Mouse (Mus musculus) limb, embryonic 14.5 days (tissue): ENCODE results near the gene Umodl1. TPM values are rescaled to one million over a fixed set of nuclear protein-coding genes. Genes with fewer than 3 reads are reported as not detected.

Experiments
- ATAC-seq: fragments of 200-750 bp; cut with Nextera tagmentation; 2 replicates; pipeline ENCODE4 v1.8.0; 2017; ENCODE audit warnings: low read depth, moderate number of reproducible peaks, moderate TSS enrichment; ENCODE audit not compliant: low FRiP score
- DNase-seq: peaks from one replicate; pipeline ENCODE4 v3.0.0-alpha.2; 2015; ENCODE audit warnings: low spot score
- H3K27ac ChIP-seq: fragments of 300-500 bp; sonication (generic); replicated peaks from 2 replicates; pipeline ENCODE4 v1.5.1; 2014; ENCODE audit warnings: low read depth, mild to moderate bottlenecking, low read length, moderate library complexity, mixed read lengths
- H3K27me3 ChIP-seq: fragments of 300-500 bp; sonication (generic); 2 replicates; pipeline ENCODE4 v1.6.1; 2014; ENCODE audit warnings: low read length, mixed read lengths; ENCODE audit not compliant: control insufficient read depth, insufficient read depth
- H3K36me3 ChIP-seq: fragments of 300-500 bp; sonication (generic); 2 replicates; pipeline ENCODE4 v1.6.1; 2014; ENCODE audit warnings: mild to moderate bottlenecking, low read length, moderate library complexity, mixed read lengths; ENCODE audit not compliant: control insufficient read depth, insufficient read depth
- H3K4me1 ChIP-seq: fragments of 300-500 bp; sonication (generic); 2 replicates; pipeline ENCODE4 v1.6.1; 2014; ENCODE audit warnings: antibody characterized with exemption, low read length, mixed read lengths; ENCODE audit not compliant: control insufficient read depth, insufficient read depth
- H3K4me2 ChIP-seq: fragments of 300-500 bp; sonication (generic); replicated peaks from 2 replicates; pipeline ENCODE4 v1.6.1; 2014; ENCODE audit warnings: low read depth, mild to moderate bottlenecking, low read length, moderate library complexity; ENCODE audit not compliant: severe bottlenecking
- H3K4me3 ChIP-seq: fragments of 300-500 bp; sonication (generic); replicated peaks from 2 replicates; pipeline ENCODE4 v1.5.1; 2014; ENCODE audit warnings: low read length
- H3K9ac ChIP-seq: fragments of 300-500 bp; sonication (generic); 2 replicates; pipeline ENCODE4 v1.6.1; 2014; ENCODE audit warnings: mild to moderate bottlenecking, low read depth, low read length, moderate library complexity; ENCODE audit not compliant: severe bottlenecking
- H3K9me3 ChIP-seq: fragments of 300-500 bp; sonication (generic); 2 replicates; pipeline ENCODE4 v1.6.1; 2016; ENCODE audit warnings: low read length; ENCODE audit not compliant: control insufficient read depth
- POLR2A ChIP-seq: fragments of 200-500 bp; IDR thresholded peaks from 2 replicates; pipeline ENCODE4 v1.8.0; 2012; ENCODE audit warnings: inconsistent platforms, mild to moderate bottlenecking, moderate library complexity, borderline replicate concordance; ENCODE audit not compliant: insufficient read depth, insufficient read length; ENCODE audit errors: extremely low read depth
- WGBS: fragments of 180-500 bp; shearing (Covaris S2); extraction: QIAGEN DNeasy Blood & Tissue Kit; methylation state at CpG from one replicate; pipeline ENCODE4 v1.1.7; 2014; 5-methylcytosine and 5-hydroxymethylcytosine counted together
- microRNA-seq: library from miRNA; unstranded; fragments of <30 nt; microRNA quantifications from one replicate; pipeline ENCODE4, GENCODE M21; 2016
- polyA plus RNA-seq, 2 experiments: library from polyadenylated mRNA; depleted of rRNA in 1 of 2; stranded (reverse) in 1 of 2; unstranded in 1 of 2; fragments of >200 nt; fragmentation: Nextera tagmentation in 1 of 2; extraction: Ambion mirVana in 1 of 2; gene quantifications; 2 replicates each; pipeline versions ENCODE4 v1.2.1 to v1.2.3; 2012 to 2014

Umodl1 gene
- polyA plus RNA-seq, 2 experiments: 0.08 to 0.15 TPM

GRCm38 (mm10) chr17:31042751-31043150 is 88.3 kb downstream of the Umodl1 start:
- H3K4me3 ChIP-seq: no peak overlapping the region
- H3K4me1 ChIP-seq: no peaks in the 10 kb centered on the region; the same call in 1 of the 2 replicates
- H3K27ac ChIP-seq: no peak overlapping the region
- no peak for TF ChIP-seq POLR2A
- H3K9me3 ChIP-seq: no peaks in the 10 kb centered on the region
- no peaks in the 10 kb centered on the region for H3K27me3 ChIP-seq
- no peak overlapping the region for H3K4me2 ChIP-seq
- WGBS: 69% methylated on average over 2 of the region's 2 CpGs
- no peak overlapping the region for H3K9ac ChIP-seq
- DNase-seq (no peak), ATAC-seq (no peak)
- no peaks in the 10 kb centered on the region for H3K36me3 ChIP-seq

GRCm38 (mm10) chr17:31057151-31057890 is 102.9 kb downstream of the Umodl1 start, which contains the start of gene Abcg1:
Abcg1 (plus strand) TSS chr17:31057675.
- H3K4me1 ChIP-seq: peaks cover 11% of the 10 kb centered on the region
- DNase-seq (peak; percentile 50), ATAC-seq (peak; percentile 63)
- peak within 1 kb of the TSS; percentile 69 for H3K4me2 ChIP-seq
- peaks cover 20% of the 10 kb centered on the region for H3K27me3 ChIP-seq
- WGBS: 6% methylated on average over 16 of the region's 49 CpGs
- H3K36me3 ChIP-seq: no peaks in the 10 kb centered on the region
- H3K4me3 ChIP-seq: peak within 1 kb of the TSS; percentile 41
- no peak within 1 kb of the TSS for H3K27ac ChIP-seq
- peak within 1 kb of the TSS; percentile 12 for H3K9ac ChIP-seq
- H3K9me3 ChIP-seq: no peaks in the 10 kb centered on the region; the same call in 1 of the 2 replicates
- no peak for TF ChIP-seq POLR2A

GRCm38 (mm10) chr17:31057891-31058744 is 103.7 kb downstream of the Umodl1 start:
- 3% methylated on average over 30 of the region's 31 CpGs for WGBS
- Histone ChIP-seq H3K4me1 (peaks cover 11% of the 10 kb centered on the region), H3K4me3 (peak overlapping the region; percentile 41), H3K4me2 (peak overlapping the region; percentile 69), H3K9ac (peak overlapping the region; percentile 12), H3K36me3 (no peaks in the 10 kb centered on the region), H3K9me3 (no peaks in the 10 kb centered on the region; the same call in 1 of the 2 replicates), H3K27ac (no peak overlapping the region), H3K27me3 (peaks cover 20% of the 10 kb centered on the region)
- no peak for DNase-seq
- no peak for TF ChIP-seq POLR2A
- ATAC-seq: no peak

- no peak for TF ChIP-seq POLR2A
- 0 out of 2 replicates have a peak overlapping the region, but pooled peaks have one; percentile 12 for H3K9ac ChIP-seq
- H3K27me3 ChIP-seq: peaks cover 20% of the 10 kb centered on the region
These were observed 104.3 kb downstream of the Umodl1 start for GRCm38 (mm10) chr17:31058745-31059085.

GRCm38 (mm10) chr17:31060196-31060587 is 105.8 kb downstream of the Umodl1 start:
- no peak for ATAC-seq
- 40% methylated on average over 4 of the region's 4 CpGs for WGBS
- Histone ChIP-seq H3K9ac (no peak overlapping the region), H3K4me2 (no peak overlapping the region), H3K27ac (no peak overlapping the region), H3K36me3 (no peaks in the 10 kb centered on the region), H3K4me3 (no peak overlapping the region), H3K4me1 (peaks cover 11% of the 10 kb centered on the region), H3K9me3 (no peaks in the 10 kb centered on the region), H3K27me3 (peaks cover 20% of the 10 kb centered on the region)
- TF ChIP-seq POLR2A: no peak
- no peak for DNase-seq

More at GRCm38 (mm10) chr17:31058745-31059085, 104.3 kb downstream of the Umodl1 start:
- H3K4me1 ChIP-seq: peaks cover 11% of the 10 kb centered on the region
- no peaks in the 10 kb centered on the region for H3K36me3 ChIP-seq
- peak overlapping the region; percentile 41 for H3K4me3 ChIP-seq
- no peak overlapping the region for H3K27ac ChIP-seq
- DNase-seq: peak; percentile 65
- no peak for ATAC-seq
- under 1% methylated on average over 13 of the region's 13 CpGs for WGBS
- H3K9me3 ChIP-seq: no peaks in the 10 kb centered on the region; the same call in 1 of the 2 replicates
- peak overlapping the region; percentile 69 for H3K4me2 ChIP-seq

Small RNA genes lying within 50 kb of the gene (microRNA-seq; reads per million reads assigned to microRNA genes)
- not detected for gene Gm24026

Other genes with a start within 250 kb of the Umodl1 start
- 0.05 and 0.08 TPM in 2 replicates for gene Glp1r, start 52.8 kb upstream of the Umodl1 start, polyA plus RNA-seq (2012; rRNA removed)
- gene Glp1r, start 52.8 kb upstream of the Umodl1 start, polyA plus RNA-seq (2014; fragmentation: Nextera tagmentation; extraction: Ambion mirVana): not detected in 2 replicates
- 3.2 and 3.4 TPM in 2 replicates for gene Abcg1, start 103.0 kb downstream of the Umodl1 start, polyA plus RNA-seq (2012; rRNA removed)
- 6.8 and 7.5 TPM in 2 replicates for gene Abcg1, start 103.0 kb downstream of the Umodl1 start, polyA plus RNA-seq (2014; fragmentation: Nextera tagmentation; extraction: Ambion mirVana)
- 0.33 and 0.99 TPM in 2 replicates for gene Tff3, start 175.0 kb downstream of the Umodl1 start, polyA plus RNA-seq (2012; rRNA removed)
- gene Tff3, start 175.0 kb downstream of the Umodl1 start, polyA plus RNA-seq (2014; fragmentation: Nextera tagmentation; extraction: Ambion mirVana): not detected in 2 replicates
- gene Tff2, start 189.6 kb downstream of the Umodl1 start, polyA plus RNA-seq (2012; rRNA removed): 0.24 TPM in 1 of 2 replicates, not detected in the other
- gene Tff2, start 189.6 kb downstream of the Umodl1 start, polyA plus RNA-seq (2014; fragmentation: Nextera tagmentation; extraction: Ambion mirVana): not detected in 2 replicates
- not detected in 2 replicates for gene Tff1, start 210.6 kb downstream of the Umodl1 start, polyA plus RNA-seq (2012; rRNA removed)
- gene Tff1, start 210.6 kb downstream of the Umodl1 start, polyA plus RNA-seq (2014; fragmentation: Nextera tagmentation; extraction: Ambion mirVana): not detected in 2 replicates
- gene Tmprss3, start 244.3 kb downstream of the Umodl1 start, polyA plus RNA-seq (2012; rRNA removed): 0.03 and 0.06 TPM in 2 replicates
- gene Tmprss3, start 244.3 kb downstream of the Umodl1 start, polyA plus RNA-seq (2014; fragmentation: Nextera tagmentation; extraction: Ambion mirVana): not detected in 2 replicates